Mouse (Mus musculus) cerebellum, adult 8-10 months (tissue): ENCODE results near the gene Fgfr2.

Experiments
- DNase-seq: peaks from one replicate; pipeline ENCODE4 v3.0.0; 2022

Gene Fgfr2

DNA sequence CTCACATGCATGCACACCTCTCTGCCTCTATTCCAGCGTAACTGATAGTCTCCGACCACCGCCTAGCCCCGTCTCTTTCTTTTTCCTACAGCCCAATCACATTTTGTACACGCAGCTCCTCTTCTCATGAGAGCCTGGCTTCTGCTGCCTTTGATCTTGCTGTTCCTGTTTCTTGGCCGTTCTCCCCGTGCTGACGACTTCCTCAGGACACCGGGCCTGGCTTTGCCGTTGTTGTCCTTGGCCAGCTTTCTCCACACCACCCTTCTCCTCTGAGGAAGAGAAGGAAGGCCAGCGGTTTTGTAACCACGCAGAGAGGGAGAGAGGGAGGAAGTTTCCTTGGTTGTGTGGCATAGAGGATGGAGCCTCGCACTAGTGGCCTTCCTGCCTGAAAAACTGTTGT is 2465.4 kb downstream of the Fgfr2 start:
- no peak for DNase-seq

GRCm38 (mm10) chr7:130656965-130657364 is 2466.2 kb downstream of the Fgfr2 start:
- no peak for DNase-seq

GRCm38 (mm10) chr7:130654562-130654961 is 2468.6 kb downstream of the Fgfr2 start:
- DNase-seq: no peak

GRCm38 (mm10) chr7:130653036-130653555 is 2470.1 kb downstream of the Fgfr2 start:
- no peak for DNase-seq

GRCm38 (mm10) chr7:130650621-130651020 is 2472.5 kb downstream of the Fgfr2 start:
- no peak for DNase-seq

GRCm38 (mm10) chr7:130649257-130649656 is 2473.9 kb downstream of the Fgfr2 start:
- DNase-seq: no peak

- no peak for DNase-seq
These were observed 2475.1 kb downstream of the Fgfr2 start for GRCm38 (mm10) chr7:130648061-130648460.

DNA sequence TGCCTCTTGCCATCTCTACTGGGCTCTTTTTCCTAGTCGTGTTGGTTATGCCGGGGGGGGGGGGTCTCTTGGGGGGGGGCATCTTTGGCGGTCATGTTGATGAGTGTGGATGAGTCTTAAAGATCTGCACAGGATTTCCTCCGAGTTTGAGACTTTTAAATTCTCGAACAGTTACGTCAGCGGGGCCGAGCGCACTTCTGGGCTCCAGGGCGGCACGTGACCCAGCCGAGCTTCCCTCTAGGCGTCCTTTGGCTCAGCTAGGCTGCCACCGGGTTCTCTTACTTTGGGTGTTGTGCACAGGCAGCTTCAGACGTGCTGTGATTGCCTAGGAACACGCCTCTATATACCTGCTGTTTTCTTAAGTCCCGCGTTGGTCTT is 2476.4 kb downstream of the Fgfr2 start:
- DNase-seq: no peak

- DNase-seq: no peak
These were observed 2477.0 kb downstream of the Fgfr2 start for GRCm38 (mm10) chr7:130645994-130646761.

- no peak for DNase-seq
These were observed 2477.7 kb downstream of the Fgfr2 start for GRCm38 (mm10) chr7:130645332-130645993.

- DNase-seq: no peak
These were observed 2482.5 kb downstream of the Fgfr2 start for GRCm38 (mm10) chr7:130640681-130641080.

DNA sequence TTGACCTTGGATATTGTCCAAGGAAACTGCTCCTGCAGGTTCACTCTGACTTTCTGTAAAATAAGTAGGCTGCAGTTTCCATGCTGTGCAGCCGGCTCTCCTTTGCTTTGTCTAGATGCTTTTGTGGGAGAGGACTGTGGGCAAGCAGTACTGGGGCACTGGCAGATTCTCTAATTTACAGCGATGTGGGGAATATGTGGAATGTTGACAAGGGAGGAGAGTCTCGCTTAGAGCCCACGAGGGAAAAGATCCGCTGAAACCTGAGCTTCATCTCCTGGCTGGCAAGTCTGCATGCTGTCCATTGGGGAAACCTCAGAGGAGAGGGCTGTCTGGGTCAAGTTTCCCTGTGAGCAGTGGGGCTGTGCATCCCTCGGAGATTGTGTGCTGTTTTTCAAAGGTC is 2485.3 kb downstream of the Fgfr2 start:
- no peak for DNase-seq

- no peak for DNase-seq
These were observed 2486.2 kb downstream of the Fgfr2 start for GRCm38 (mm10) chr7:130636902-130637301.

DNA sequence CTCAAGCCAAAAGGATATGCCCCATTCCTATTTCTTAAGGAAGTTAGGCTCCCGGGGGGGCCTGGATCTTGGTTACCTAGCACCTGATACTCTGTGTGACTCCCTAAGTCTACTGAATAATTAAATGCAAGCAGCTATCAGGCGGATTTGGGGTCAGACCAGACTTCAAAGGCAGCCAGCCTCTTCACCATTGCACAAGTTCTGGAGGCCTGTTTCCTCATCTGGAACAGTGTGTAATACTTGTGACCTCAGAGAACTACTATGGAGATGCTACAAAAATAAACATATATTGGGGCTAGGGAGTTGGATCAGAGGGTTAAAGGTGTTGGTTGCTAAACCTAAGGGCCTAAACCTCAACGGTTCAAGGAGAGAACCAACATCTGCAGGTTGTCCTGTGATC is 2486.9 kb downstream of the Fgfr2 start:
- no peak for DNase-seq

- DNase-seq: no peak
These were observed 2487.9 kb downstream of the Fgfr2 start for GRCm38 (mm10) chr7:130635212-130635611.

GRCm38 (mm10) chr7:130634259-130634871 is 2488.8 kb downstream of the Fgfr2 start:
- DNase-seq: no peak

DNA sequence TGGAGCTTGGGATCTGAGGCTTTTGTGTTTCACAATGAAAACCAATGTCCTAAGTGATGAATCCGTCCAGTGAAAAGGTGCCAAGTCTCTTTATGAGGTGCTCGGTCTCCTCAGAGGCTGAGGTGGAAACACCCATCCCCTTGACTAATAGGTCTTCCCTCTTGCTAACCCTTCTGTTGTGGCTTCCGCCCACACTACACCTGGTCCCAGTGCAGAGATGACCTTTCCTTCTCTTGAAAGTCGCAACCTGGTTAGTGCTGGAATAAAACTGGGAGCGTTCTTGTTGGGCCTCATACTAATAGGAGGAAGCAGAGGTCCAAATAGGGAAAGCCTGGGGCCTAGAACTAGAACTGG is 2490.8 kb downstream of the Fgfr2 start:
- no peak for DNase-seq

DNA sequence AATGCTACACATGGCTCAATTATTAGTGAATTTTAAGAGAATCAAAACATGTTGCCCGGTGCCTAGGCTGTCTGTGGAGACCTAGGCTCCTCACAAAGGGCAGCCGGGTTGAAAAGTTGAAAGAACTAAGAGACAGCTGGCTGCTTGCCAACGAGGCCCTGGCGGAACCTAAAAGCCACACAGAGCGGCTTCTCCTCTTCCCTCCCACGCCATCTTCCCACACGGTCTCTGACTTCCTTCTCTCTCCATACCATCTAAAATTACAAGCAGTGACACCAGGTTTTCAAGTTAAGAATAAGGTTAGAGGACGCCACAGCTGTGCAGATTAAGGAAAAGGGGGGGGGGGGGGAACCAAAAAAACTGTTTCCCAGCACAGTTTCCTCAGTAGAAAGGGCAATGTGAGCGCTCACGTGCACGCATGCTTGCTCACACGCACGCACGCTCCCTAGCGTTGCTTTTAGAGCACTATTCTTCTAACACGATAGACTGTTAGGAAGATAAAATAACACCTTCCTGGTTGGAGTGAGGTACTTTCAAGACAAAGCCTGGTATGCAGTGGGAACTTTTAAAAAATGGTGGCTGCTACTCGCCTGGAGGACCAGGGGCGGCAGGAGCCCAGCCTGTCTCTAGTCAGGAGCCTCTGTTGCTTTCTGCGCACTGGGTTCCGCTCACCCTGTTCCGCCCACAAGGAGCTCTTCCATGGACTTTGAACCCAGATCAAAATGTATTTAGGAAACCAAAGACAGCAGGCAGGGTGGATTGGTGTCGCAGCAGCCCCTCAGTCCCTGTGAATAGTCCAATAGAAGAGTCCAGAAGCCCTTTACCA is 2491.4 kb downstream of the Fgfr2 start:
- DNase-seq: no peak

GRCm38 (mm10) chr7:130630956-130631355 is 2492.2 kb downstream of the Fgfr2 start:
- no peak for DNase-seq

GRCm38 (mm10) chr7:130629999-130630398 is 2493.2 kb downstream of the Fgfr2 start:
- no peak for DNase-seq

DNA sequence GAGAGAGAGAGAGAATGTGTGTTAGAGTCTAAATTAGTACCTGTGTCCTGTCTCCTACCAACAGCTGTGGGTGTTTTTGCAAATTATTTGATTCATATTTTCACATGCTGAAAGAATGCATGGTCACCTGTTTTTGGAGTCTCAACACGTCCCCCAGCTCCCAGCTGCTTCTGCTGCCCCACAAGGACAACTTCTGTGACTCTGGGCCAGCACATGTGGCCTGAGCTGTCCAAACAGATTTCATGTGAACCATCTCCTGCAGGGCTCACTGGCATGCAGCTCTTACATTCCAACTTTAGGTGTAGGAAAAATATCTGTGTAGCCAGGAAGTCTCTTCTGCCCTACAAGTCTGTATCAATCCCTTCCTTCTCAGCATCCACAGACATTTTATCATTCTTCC is 2494.5 kb downstream of the Fgfr2 start:
- DNase-seq: no peak

- DNase-seq: no peak
These were observed 2497.8 kb downstream of the Fgfr2 start for GRCm38 (mm10) chr7:130625361-130625760.

- DNase-seq: no peak
These were observed 2498.9 kb downstream of the Fgfr2 start for GRCm38 (mm10) chr7:130624299-130624698.
